Mouse (Mus musculus) CH12.LX (cell line): ENCODE measurements around the gene Shc2.

Experiments used
- CTCF ChIP-seq, 2 experiments: IDR thresholded peaks in 1 of 2; conservative IDR thresholded peaks in 1 of 2; 2 replicates each; pipeline ENCODE4 v1.5.1; 2011 to 2012; ENCODE audit warnings: low read depth in 2 of 2, low read length in 2 of 2, improper control_type of control experiment in 1 of 2, inconsistent platforms in 1 of 2, mild to moderate bottlenecking in 1 of 2, moderate library complexity in 1 of 2
- GABPA ChIP-seq: IDR thresholded peaks from 2 replicates; pipeline ENCODE4 v1.6.1; 2012; ENCODE audit warnings: low read depth, low read length, improper control_type of control experiment, inconsistent platforms; ENCODE audit not compliant: insufficient replicate concordance
- POLR2A ChIP-seq: IDR thresholded peaks from 2 replicates; pipeline ENCODE4 v1.6.1; 2011; ENCODE audit warnings: low read depth, mild to moderate bottlenecking, improper control_type of control experiment, low read length
- RAD21 ChIP-seq: IDR thresholded peaks from 2 replicates; pipeline ENCODE4 v1.6.1; 2011; ENCODE audit warnings: low read depth, mild to moderate bottlenecking, low read length, improper control_type of control experiment, moderate library complexity
- UBTF ChIP-seq: IDR thresholded peaks from 2 replicates; pipeline ENCODE4 v1.6.1; 2012; ENCODE audit warnings: low read depth, mild to moderate bottlenecking, inconsistent platforms, low read length, improper control_type of control experiment, moderate library complexity

- TF ChIP-seq CTCF (conservative IDR thresholded peaks at IDR 0.05 in 1 of 2, IDR thresholded peaks at IDR 0.05 in 1 of 2; ENCODE audit: low read depth in 2 of 2, low read length in 2 of 2), result no peak
- TF ChIP-seq UBTF, result no peak
- no peak for TF ChIP-seq POLR2A
- no peak for TF ChIP-seq RAD21
- TF ChIP-seq GABPA, result no peak
Measured at GRCm38 (mm10) chr10:79595590-79595929, 42.2 kb downstream of the Shc2 start.
